Comparison of ENCODE assay signal across 27 mouse cellular contexts in genomic region chr16:78090155-78090554, GRCm38 (mm10).
"Had no signal": no experiment of that assay in that cellular context is flagged by ENCODE, and none has a peak within 500 bp of the region (broad histone marks: within the 10 kb centered on the region; RNA-seq: fewer than 3 reads in every experiment).

No protein-coding gene starts in this region.

- H3K27ac ChIP-seq: embryonic facial prominence, embryonic 10.5 days; embryonic facial prominence, embryonic 12.5 days; embryonic facial prominence, embryonic 13.5 days; embryonic facial prominence, embryonic 15.5 days; forebrain, embryonic 10.5 days; forebrain, embryonic 12.5 days; forebrain, embryonic 15.5 days; gastrocnemius, adult 2 months; heart, adult 2 months had no signal

- H3K4me3 ChIP-seq: embryonic facial prominence, embryonic 10.5 days; embryonic facial prominence, embryonic 12.5 days; embryonic facial prominence, embryonic 13.5 days; embryonic facial prominence, embryonic 15.5 days; erythroblast, embryonic 14.5 days; forebrain, embryonic 10.5 days; forebrain, embryonic 12.5 days; forebrain, embryonic 15.5 days; gastrocnemius, adult 2 months; heart, adult 2 months had no signal

- H3K9ac ChIP-seq: embryonic facial prominence, embryonic 12.5 days; embryonic facial prominence, embryonic 13.5 days; embryonic facial prominence, embryonic 15.5 days; forebrain, embryonic 12.5 days; forebrain, embryonic 15.5 days had no signal

- ATAC-seq: forebrain, embryonic 14.5 days; forebrain, embryonic 15.5 days; forebrain, embryonic 16.5 days had no signal

- H3K9me3 ChIP-seq: embryonic facial prominence, embryonic 10.5 days; embryonic facial prominence, embryonic 12.5 days; embryonic facial prominence, embryonic 13.5 days; embryonic facial prominence, embryonic 15.5 days; forebrain, embryonic 10.5 days; forebrain, embryonic 12.5 days; forebrain, embryonic 15.5 days had no signal

- H3K27me3 ChIP-seq: embryonic facial prominence, embryonic 12.5 days; embryonic facial prominence, embryonic 13.5 days; embryonic facial prominence, embryonic 15.5 days; forebrain, embryonic 12.5 days; forebrain, embryonic 15.5 days had no signal

- H3K36me3 ChIP-seq: embryonic facial prominence, embryonic 10.5 days; embryonic facial prominence, embryonic 12.5 days; embryonic facial prominence, embryonic 13.5 days; embryonic facial prominence, embryonic 15.5 days; forebrain, embryonic 10.5 days; forebrain, embryonic 12.5 days; forebrain, embryonic 15.5 days had no signal

- DNase-seq: cerebellum, adult 2 months; cerebellum, adult 8-10 months; cerebellum, adult 9-10 months; cerebellum, adult 9-11 months; cerebellum, postnatal 10 days; cerebellum, postnatal 14 days; cerebellum, postnatal 25 days; cerebellum, postnatal 36 days; embryo, embryonic 11 days; gastrocnemius, adult 2 months; gastrocnemius, postnatal 10 days; gastrocnemius, postnatal 14 days; gastrocnemius, postnatal 25 days; gastrocnemius, postnatal 36 days; heart, adult 11 months; heart, adult 18-20 months; heart, adult 2 months had no signal

- H3K4me2 ChIP-seq: embryonic facial prominence, embryonic 12.5 days; embryonic facial prominence, embryonic 13.5 days; embryonic facial prominence, embryonic 15.5 days; forebrain, embryonic 12.5 days; forebrain, embryonic 15.5 days had no signal

- H3K4me1 ChIP-seq: embryonic facial prominence, embryonic 10.5 days; embryonic facial prominence, embryonic 12.5 days; embryonic facial prominence, embryonic 13.5 days; embryonic facial prominence, embryonic 15.5 days; forebrain, embryonic 15.5 days had no signal
